Mouse (Mus musculus) lung, adult 2 months (tissue): ENCODE results near the gene Rnaseh2c. TPM values are rescaled to one million over a fixed set of nuclear protein-coding genes. Genes with fewer than 3 reads are reported as not detected.

Experiments used
- DNase-seq: peaks from one replicate; pipeline ENCODE4 v3.0.0; 2022
- H3K4me1 ChIP-seq: fragments of 200-500 bp; 2 replicates; pipeline ENCODE4 v1.6.1; 2011; ENCODE audit warnings: low read length; ENCODE audit not compliant: control insufficient read depth, insufficient read depth
- H3K4me3 ChIP-seq: fragments of 200-500 bp; replicated peaks from 2 replicates; pipeline ENCODE3; 2011; ENCODE audit warnings: low read depth, mild to moderate bottlenecking, control low read depth, low read length; ENCODE audit errors: extremely low read depth
- CTCF ChIP-seq: fragments of 200-500 bp; IDR thresholded peaks from 2 replicates; pipeline ENCODE4 v1.5.1; 2011; ENCODE audit warnings: mild to moderate bottlenecking, low read length, control low read depth; ENCODE audit not compliant: insufficient read depth
- POLR2A ChIP-seq: fragments of 200-500 bp; IDR thresholded peaks from 2 replicates; pipeline ENCODE4 v1.6.1; 2011; ENCODE audit warnings: low read depth, mild to moderate bottlenecking, control low read depth, low read length, borderline replicate concordance; ENCODE audit errors: extremely low read depth
- WGBS: fragments of 180-500 bp; shearing (Covaris S2); methylation state at CpG from one replicate; pipeline ENCODE4 v1.1.7; 2018; 5-methylcytosine and 5-hydroxymethylcytosine counted together
- polyA plus RNA-seq: library from polyadenylated mRNA; depleted of rRNA; stranded (reverse); fragments of >200 nt; gene quantifications from 2 replicates; pipeline ENCODE4 v1.2.3, GENCODE M21; 2012

Gene Rnaseh2c
- polyA plus RNA-seq, 1 experiment: 38.6 TPM

GRCm38 (mm10) chr19:5561886-5562285 is 39.8 kb upstream of the Rnaseh2c start:
- no peak for DNase-seq
- 48% methylated on average over 3 of the region's 3 CpGs for WGBS
- Histone ChIP-seq H3K4me1 (peaks cover 7% of the 10 kb centered on the region; the same call in 1 of the 2 replicates), H3K4me3 (no peak overlapping the region)
- TF ChIP-seq POLR2A (no peak), CTCF (no peak)

GRCm38 (mm10) chr19:5562776-5563175 is 38.9 kb upstream of the Rnaseh2c start:
- no peak for DNase-seq
- 90% methylated on average over 10 of the region's 10 CpGs for WGBS
- Histone ChIP-seq H3K4me1 (peaks cover 7% of the 10 kb centered on the region; the same call in 1 of the 2 replicates), H3K4me3 (no peak overlapping the region)
- TF ChIP-seq POLR2A (no peak), CTCF (no peak)

GRCm38 (mm10) chr19:5566316-5566715 is 35.4 kb upstream of the Rnaseh2c start:
- Histone ChIP-seq H3K4me1 (peaks cover 7% of the 10 kb centered on the region; the same call in 1 of the 2 replicates), H3K4me3 (no peak overlapping the region)
- TF ChIP-seq POLR2A: no peak
- no peak for TF ChIP-seq CTCF
- no peak for DNase-seq
- WGBS: 74% methylated on average over 5 of the region's 5 CpGs

- no peak for DNase-seq
- TF ChIP-seq CTCF (no peak), POLR2A (no peak)
- H3K4me1 ChIP-seq: peaks cover 5% of the 10 kb centered on the region; the same call in 1 of the 2 replicates
- WGBS: 2% methylated on average over 26 of the region's 26 CpGs
- H3K4me3 ChIP-seq: peak overlapping the region; percentile 92
These were observed 34.5 kb upstream of the Rnaseh2c start for GRCm38 (mm10) chr19:5567180-5567533.

- peak; percentile 92 for DNase-seq
- under 1% methylated on average over 101 of the region's 102 CpGs for WGBS
- peak within 1 kb of the TSS; percentile 92 for H3K4me3 ChIP-seq
- TF ChIP-seq POLR2A (peak; percentile 59), CTCF (peak; percentile 68)
- H3K4me1 ChIP-seq: peaks cover 9% of the 10 kb centered on the region
These were observed 33.9 kb upstream of the Rnaseh2c start, which contains the start of gene Ap5b1 for GRCm38 (mm10) chr19:5567534-5568469. Gene Ap5b1, plus strand, starts transcription at chr19:5568025.

GRCm38 (mm10) chr19:5568470-5569140 is 33.1 kb upstream of the Rnaseh2c start:
- peak; percentile 84 for DNase-seq
- 6% methylated on average over 27 of the region's 27 CpGs for WGBS
- TF ChIP-seq CTCF: peak; percentile 86
- no peak for TF ChIP-seq POLR2A
- H3K4me3 ChIP-seq: peak overlapping the region; percentile 92
- H3K4me1 ChIP-seq: peaks cover 11% of the 10 kb centered on the region

- H3K4me1 ChIP-seq: peaks cover 11% of the 10 kb centered on the region
- no peak overlapping the region for H3K4me3 ChIP-seq
- no peak for DNase-seq
- WGBS: 90% methylated on average over 10 of the region's 10 CpGs
- TF ChIP-seq POLR2A: no peak
- TF ChIP-seq CTCF: no peak
These were observed 32.2 kb upstream of the Rnaseh2c start for GRCm38 (mm10) chr19:5569521-5569920.

GRCm38 (mm10) chr19:5570353-5571246 is 31.1 kb upstream of the Rnaseh2c start:
- no peak for DNase-seq
- WGBS: 92% methylated on average over 32 of the region's 32 CpGs
- TF ChIP-seq POLR2A (no peak), CTCF (no peak)
- H3K4me3 ChIP-seq: no peak overlapping the region
- peaks cover 11% of the 10 kb centered on the region for H3K4me1 ChIP-seq

GRCm38 (mm10) chr19:5571831-5572230 is 29.8 kb upstream of the Rnaseh2c start:
- no peak overlapping the region for H3K4me3 ChIP-seq
- no peak for DNase-seq
- 67% methylated on average over 5 of the region's 5 CpGs for WGBS
- H3K4me1 ChIP-seq: peaks cover 8% of the 10 kb centered on the region
- no peak for TF ChIP-seq POLR2A
- no peak for TF ChIP-seq CTCF
